In genomic region chr17:56870287-56870953, GRCm38 (mm10) we compare ENCODE assay signal across 31 mouse cellular contexts. TPM values are rescaled to one million over a fixed set of nuclear protein-coding genes. Genes with fewer than 3 reads are reported as not detected.
DNase-seq lines count a peak whose midpoint lies in the region; ATAC-seq and TF ChIP-seq lines count a peak whose summit lies in the region.
"Had no signal": no experiment of that assay in that cellular context is flagged by ENCODE, and none has a peak within 500 bp of the region (broad histone marks: within the 10 kb centered on the region; RNA-seq: fewer than 3 reads in every experiment).

No protein-coding gene starts in this region.

- H3K27me3 ChIP-seq in testis, adult 2 months (ENCODE audit: control insufficient read depth, insufficient read depth, low read length), result no peaks in the 10 kb centered on the region
- peaks cover 16% of the 10 kb centered on the region; the same call in 1 of the 2 replicates for H3K27me3 ChIP-seq in G1E (ENCODE audit: insufficient read depth, low read length)
- H3K27me3 ChIP-seq: embryonic facial prominence, embryonic 12.5 days; embryonic facial prominence, embryonic 15.5 days; hindbrain, embryonic 12.5 days; hindbrain, embryonic 15.5 days had no signal

- H3K27ac ChIP-seq in testis, adult 2 months (ENCODE audit: control insufficient read depth, insufficient read depth, low read depth, low read length), result no peak overlapping the region
- H3K27ac ChIP-seq: embryonic facial prominence, embryonic 12.5 days; embryonic facial prominence, embryonic 15.5 days; hindbrain, embryonic 12.5 days; hindbrain, embryonic 15.5 days had no signal

- peak overlapping the region; percentile 44 for H3K4me3 ChIP-seq in testis, adult 2 months (ENCODE audit: control insufficient read depth, low read depth, low read length)
- peak overlapping the region; percentile 50; the same call in 1 of the 2 replicates for H3K4me3 ChIP-seq in G1E (ENCODE audit: low read depth, low read length)
- H3K4me3 ChIP-seq: embryonic facial prominence, embryonic 12.5 days; embryonic facial prominence, embryonic 15.5 days; hindbrain, embryonic 12.5 days; hindbrain, embryonic 15.5 days had no signal

- no peak for DNase-seq in testis, postnatal 14 days (ENCODE audit: low spot score)
- DNase-seq in G1E (ENCODE audit: low spot score) (no peak), ZHBTc4 (ENCODE audit: low read depth, low spot score) (peak; percentile 75)
- DNase-seq in spleen, postnatal 10 days (ENCODE audit: low spot score in 2 of 2), result no peak
- no peak for DNase-seq in spleen, postnatal 36 days (ENCODE audit: low spot score in 2 of 2)
- DNase-seq: adrenal gland, adult 2 months; adrenal gland, postnatal 14 days; B cell, adult 2 months; cerebellum, adult 11 months; cerebellum, adult 2 months; cerebellum, adult 9-11 months; cerebellum, postnatal 25 days; forebrain, postnatal 0 days; gastrocnemius, postnatal 25 days; kidney, adult 11 months had no signal

- H3K36me3 ChIP-seq in testis, adult 2 months (ENCODE audit: control insufficient read depth, insufficient read depth, low read length), result no peaks in the 10 kb centered on the region
- no peaks in the 10 kb centered on the region for H3K36me3 ChIP-seq in G1E (replicated peaks)
- H3K36me3 ChIP-seq: embryonic facial prominence, embryonic 12.5 days; embryonic facial prominence, embryonic 15.5 days; hindbrain, embryonic 12.5 days; hindbrain, embryonic 15.5 days had no signal

- no peak for TF ChIP-seq CTCF in testis, adult 2 months (IDR thresholded peaks at IDR 0.05; ENCODE audit: control insufficient read depth, insufficient read depth, insufficient replicate concordance, low read depth, low read length)
- no peak for TF ChIP-seq CTCF in G1E (IDR thresholded peaks at IDR 0.05; ENCODE audit: low read depth, low read length)

- H3K4me1 ChIP-seq in testis, adult 2 months (ENCODE audit: control insufficient read depth, insufficient read depth, low read length), result peaks cover 10% of the 10 kb centered on the region
- H3K4me1 ChIP-seq in G1E (ENCODE audit: insufficient read depth, low read depth, low read length), result peaks cover 39% of the 10 kb centered on the region
- H3K4me1 ChIP-seq: embryonic facial prominence, embryonic 12.5 days; embryonic facial prominence, embryonic 15.5 days; hindbrain, embryonic 12.5 days; hindbrain, embryonic 15.5 days had no signal

- no peak for TF ChIP-seq POLR2A in testis, adult 2 months (IDR thresholded peaks at IDR 0.05; ENCODE audit: control insufficient read depth, low read depth, low read length)

- ATAC-seq in G1E (ENCODE audit: extremely low read depth, insufficient number of reproducible peaks, low FRiP score, poor library complexity, severe bottlenecking), result no peak
- ATAC-seq: forebrain, embryonic 14.5 days; forebrain, postnatal 0 days had no signal

- H3K9me3 ChIP-seq in G1E (replicated peaks), result peaks cover 8% of the 10 kb centered on the region
- H3K9me3 ChIP-seq: embryonic facial prominence, embryonic 15.5 days; hindbrain, embryonic 15.5 days had no signal

RNA-seq across cellular contexts. Expression of gene Acsbg2, which starts 3.8 kb away (rescaled TPM):
- polyA plus RNA-seq in testis, adult 2 months (2012; rRNA removed), result 166 TPM in 2 replicates
- not detected in 2 replicates for total RNA-seq in G1E (2014; fragmentation: Nextera tagmentation)
- 0.11 TPM in 1 of 2 replicates, not detected in the other for total RNA-seq in G1E (2017)
- polyA plus RNA-seq in G1E (2012), result not detected in 2 replicates
- total RNA-seq: CH12.LX; common myeloid progenitor, adult 5-6 weeks; forebrain, postnatal 0 days; gastrocnemius, adult 8-10 months; gastrocnemius, postnatal 25 days; heart, adult 8-10 months; heart, postnatal 25 days; hematopoietic stem cell, adult 5-6 weeks had no signal
- polyA plus RNA-seq: embryonic facial prominence, embryonic 12.5 days; forebrain, embryonic 11.5 days; forebrain, embryonic 14.5 days; forebrain, postnatal 0 days; heart, embryonic 11.5 days; heart, embryonic 14.5 days; hindbrain, embryonic 12.5 days; hindbrain, embryonic 15.5 days; intestine, embryonic 14.5 days had no signal

RNA-seq across cellular contexts. Expression of gene 1700061G19Rik, which starts 4.9 kb away (rescaled TPM):
- 157 and 164 TPM in 2 replicates for polyA plus RNA-seq in testis, adult 2 months (2012; rRNA removed)
- total RNA-seq in G1E (2014; fragmentation: Nextera tagmentation), result not detected in 2 replicates
- total RNA-seq in G1E (2017), result 0.22 TPM in 1 of 2 replicates, not detected in the other
- not detected in 2 replicates for polyA plus RNA-seq in G1E (2012)
- total RNA-seq: gastrocnemius, adult 8-10 months; gastrocnemius, postnatal 25 days; heart, adult 8-10 months; heart, postnatal 25 days; hematopoietic stem cell, adult 5-6 weeks had no signal
- polyA plus RNA-seq: cerebellum, adult 2 months had no signal

RNA-seq across cellular contexts. Expression of gene Rfx2, which starts 39.6 kb away (rescaled TPM):
- 312 and 332 TPM in 2 replicates for polyA plus RNA-seq in testis, adult 2 months (2012; rRNA removed)
- total RNA-seq in G1E (2014; fragmentation: Nextera tagmentation), result 21.4 and 27.9 TPM in 2 replicates
- total RNA-seq in G1E (2017), result 3.9 and 4.1 TPM in 2 replicates
- 36.4 and 38.2 TPM in 2 replicates for polyA plus RNA-seq in G1E (2012)

Comparison
In these comparisons a context has a peak if more than half of its experiments do, and no peak if none do; other contexts are left out.
1. RNA of gene Acsbg2, which starts 3.8 kb away (polyA plus RNA-seq): 166 TPM in testis, adult 2 months; not detected in G1E; every median in the first group is over 100 times any median in the second.
2. RNA of gene 1700061G19Rik, which starts 4.9 kb away (polyA plus RNA-seq): 157 to 164 TPM in testis, adult 2 months; not detected in G1E; every median in the first group is over 100 times any median in the second.